ENCODE assay signal across 10 mouse cellular contexts in genomic region chr16:24151178-24151725, GRCm38 (mm10).
DNase-seq lines count a peak whose midpoint lies in the region; ATAC-seq and TF ChIP-seq lines count a peak whose summit lies in the region.
"Had no signal": no experiment of that assay in that cellular context is flagged by ENCODE, and none has a peak within 500 bp of the region (broad histone marks: within the 10 kb centered on the region; RNA-seq: fewer than 3 reads in every experiment).

No protein-coding gene starts in this region.

- no peak overlapping the region for H3K4me2 ChIP-seq in intestine, embryonic 15.5 days (replicated peaks)
- H3K4me2 ChIP-seq in myocyte (ENCODE audit: low read depth) = peak overlapping the region; percentile 23
- H3K4me2 ChIP-seq in midbrain, postnatal 0 days (ENCODE audit: low read depth, low read length, poor library complexity, severe bottlenecking) = no peak overlapping the region

- peaks cover 3% of the 10 kb centered on the region; the same call in 1 of the 2 replicates for H3K4me1 ChIP-seq in intestine, embryonic 15.5 days (replicated peaks)
- H3K4me1 ChIP-seq in midbrain, postnatal 0 days (ENCODE audit: insufficient read depth, low read length) = no peaks in the 10 kb centered on the region

- TF ChIP-seq POLR2A in myocyte (IDR thresholded peaks at IDR 0.05; ENCODE audit: insufficient read length, low read depth) = no peak

- H3K27ac ChIP-seq in intestine, embryonic 15.5 days = 0 out of 2 replicates have a peak overlapping the region, but pooled peaks have one; percentile 13
- no peak overlapping the region for H3K27ac ChIP-seq in midbrain, postnatal 0 days (ENCODE audit: low read depth, low read length)
- H3K27ac ChIP-seq: heart, embryonic 10.5 days had no signal

- no peak for TF ChIP-seq CTCF in midbrain, postnatal 0 days (IDR thresholded peaks at IDR 0.05)

- 33% methylated on average over 7 of the region's 7 CpGs for WGBS in intestine, embryonic 15.5 days
- 86% methylated on average over 7 of the region's 7 CpGs for WGBS in midbrain, postnatal 0 days

- H3K79me2 ChIP-seq in myocyte (ENCODE audit: control insufficient read depth, insufficient read depth) = no peaks in the 10 kb centered on the region

- no peak overlapping the region for H3ac ChIP-seq in myocyte (ENCODE audit: control insufficient read depth, insufficient read length)

- H3K27me3 ChIP-seq in intestine, embryonic 15.5 days (replicated peaks) = no peaks in the 10 kb centered on the region
- H3K27me3 ChIP-seq in myocyte (ENCODE audit: control insufficient read depth, insufficient read depth, insufficient read length) = no peaks in the 10 kb centered on the region
- no peaks in the 10 kb centered on the region for H3K27me3 ChIP-seq in midbrain, postnatal 0 days (ENCODE audit: insufficient read depth, low read length)

- no peak overlapping the region for H3K9ac ChIP-seq in intestine, embryonic 15.5 days
- no peak overlapping the region for H3K9ac ChIP-seq in midbrain, postnatal 0 days (replicated peaks; ENCODE audit: low read length, poor library complexity, severe bottlenecking)

- peak; percentile 66 for ATAC-seq in intestine, embryonic 15.5 days
- no peak for ATAC-seq in midbrain, postnatal 0 days (ENCODE audit: low FRiP score)

- H3K9me3 ChIP-seq in intestine, embryonic 15.5 days = no peaks in the 10 kb centered on the region
- no peaks in the 10 kb centered on the region for H3K9me3 ChIP-seq in midbrain, postnatal 0 days (ENCODE audit: low read length)
- H3K9me3 ChIP-seq: heart, embryonic 10.5 days had no signal

- H3K4me3 ChIP-seq in intestine, embryonic 15.5 days (replicated peaks) = no peak overlapping the region
- H3K4me3 ChIP-seq in myocyte = no peak overlapping the region
- H3K4me3 ChIP-seq in midbrain, postnatal 0 days (ENCODE audit: low read depth, low read length) = no peak overlapping the region
- H3K4me3 ChIP-seq: heart, embryonic 10.5 days had no signal

- no peaks in the 10 kb centered on the region for H3K36me3 ChIP-seq in intestine, embryonic 15.5 days
- no peaks in the 10 kb centered on the region for H3K36me3 ChIP-seq in myocyte (ENCODE audit: control insufficient read depth, insufficient read depth)
- no peaks in the 10 kb centered on the region for H3K36me3 ChIP-seq in midbrain, postnatal 0 days (ENCODE audit: insufficient read depth, low read length)
- H3K36me3 ChIP-seq: heart, embryonic 10.5 days had no signal

- DNase-seq in gastrocnemius, adult 18-20 months (ENCODE audit: low spot score) = peak; percentile 57
- DNase-seq in gastrocnemius, postnatal 10 days = no peak
- DNase-seq in 416B (ENCODE audit: low read depth) = peak; percentile 100
- no peak for DNase-seq in left cerebral cortex, adult 9 months (ENCODE audit: low spot score in 2 of 2)
- no peak for DNase-seq in kidney, adult 11 months
- DNase-seq in midbrain, postnatal 0 days (ENCODE audit: low spot score) = no peak
- DNase-seq: cerebellum, adult 11-12 months had no signal

TF ChIP-seq in myocyte, 11 proteins besides CTCF, POLR2A, EP300 and RAD21:
- TF ChIP-seq TCF3 (IDR thresholded peaks at IDR 0.05; ENCODE audit: insufficient read length, low read depth) = no peak
- TF ChIP-seq MAX (IDR thresholded peaks at IDR 0.05; ENCODE audit: low read depth) = no peak
- TF ChIP-seq USF1 (IDR thresholded peaks at IDR 0.05; ENCODE audit: low read depth) = no peak
- TF ChIP-seq MYOD1 (IDR thresholded peaks at IDR 0.05; ENCODE audit: control insufficient read depth in 1 of 3, insufficient read length in 2 of 3, low read depth in 2 of 3) = peak in 1 of 3 experiments; percentile 11
- no peak for TF ChIP-seq E2F4 (IDR thresholded peaks at IDR 0.05; ENCODE audit: insufficient read depth)

Comparison
In these comparisons a context has a peak if more than half of its experiments do, and no peak if none do; other contexts are left out.
1. DNase-seq: peak in gastrocnemius, adult 18-20 months (single experiment) and 416B (single experiment); none in gastrocnemius, postnatal 10 days (single experiment), left cerebral cortex, adult 9 months (0 of 2), kidney, adult 11 months (single experiment) and midbrain, postnatal 0 days (single experiment).